Mouse (Mus musculus) frontal cortex, adult (tissue): ENCODE results near the gene Plekhf1.

ENCODE experiments used
- ATAC-seq: cut with Nextera tagmentation; 2 replicates; pipeline ENCODE4 v1.9.2; 2017; ENCODE audit warnings: mild to moderate bottlenecking, moderate library complexity, mixed read lengths; ENCODE audit not compliant: low TSS enrichment

Plekhf1 gene

DNA sequence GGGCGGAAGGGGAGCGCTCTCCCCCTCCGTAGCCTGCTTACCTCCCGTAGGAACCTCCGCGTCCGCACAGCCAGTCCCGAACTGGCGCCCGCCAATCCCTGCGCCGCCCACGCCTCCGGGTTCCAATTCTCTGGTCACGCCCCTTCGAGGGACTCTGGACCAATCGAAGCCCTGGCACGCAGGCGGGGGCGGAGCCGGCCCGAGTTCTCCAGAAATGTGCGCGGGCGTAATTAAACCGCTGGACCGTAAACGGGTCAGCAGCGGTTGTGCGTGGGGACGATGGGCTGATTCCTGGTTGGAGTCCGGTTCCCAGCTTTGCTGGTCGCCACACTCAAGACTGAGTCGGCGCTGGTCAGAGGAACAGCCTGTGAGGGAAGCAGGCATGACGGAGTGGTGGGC is at the start of gene Plekhf1:
Gene Plekhf1 (minus strand): TSS at position 117 of the 399 bp plus-strand sequence.
- peak; percentile 86 for ATAC-seq

DNA sequence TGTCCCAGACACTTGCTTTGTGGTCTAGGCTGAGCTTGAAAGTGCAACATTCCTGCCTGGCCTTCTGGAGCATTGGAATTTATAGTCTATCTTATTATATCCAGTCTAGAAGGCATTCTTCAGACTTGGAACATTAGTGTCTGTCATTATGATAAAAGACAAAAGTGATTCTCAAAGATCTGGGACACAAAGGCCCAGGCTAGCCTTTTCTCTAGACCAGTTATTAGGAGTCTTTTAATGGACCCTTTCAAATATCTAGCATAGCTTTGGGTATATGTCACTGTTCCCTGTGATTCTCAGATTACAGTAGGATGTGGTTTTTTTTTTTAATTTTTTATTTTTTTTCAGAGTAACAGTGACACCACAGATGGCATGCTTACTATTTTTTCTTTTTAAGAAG is 44.7 kb upstream of the Plekhf1 start:
- ATAC-seq, result no peak

DNA sequence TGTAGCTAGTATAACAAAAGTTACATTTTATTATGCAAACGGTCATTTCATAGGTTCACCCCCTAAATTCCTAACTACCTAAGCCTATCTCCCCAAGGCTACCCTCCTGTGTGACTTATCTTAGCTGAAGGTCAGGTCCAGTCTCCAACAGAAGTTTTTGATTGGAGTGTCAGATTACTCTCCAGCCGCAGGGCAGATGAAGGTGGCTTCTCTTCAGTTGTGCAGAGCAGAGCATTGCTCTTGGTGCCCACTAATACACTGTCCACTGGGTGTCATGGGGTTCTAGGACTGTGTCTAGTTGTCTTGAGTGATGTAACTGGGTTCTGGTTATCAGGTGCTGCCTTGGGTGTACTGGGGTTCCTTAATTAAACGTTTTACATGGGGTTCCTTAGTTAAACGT is 44.0 kb upstream of the Plekhf1 start:
- ATAC-seq, result no peak

DNA sequence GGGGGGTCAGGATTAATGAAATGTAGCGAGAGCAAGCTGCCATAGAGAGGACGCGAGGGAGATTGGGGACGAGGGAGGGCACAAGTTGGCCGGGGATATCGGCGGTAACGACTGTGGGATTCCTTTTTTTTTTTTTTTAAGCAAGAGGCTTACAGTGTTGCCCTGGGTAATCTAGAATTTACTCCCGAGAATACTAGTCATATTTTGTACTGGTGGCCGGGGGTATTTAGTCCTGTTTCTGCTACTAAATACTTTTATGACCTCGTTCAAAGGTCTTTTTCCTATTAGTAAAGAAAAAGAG is 43.6 kb upstream of the Plekhf1 start:
- ATAC-seq, result peak; percentile 54; the same call in 1 of the 2 replicates

DNA sequence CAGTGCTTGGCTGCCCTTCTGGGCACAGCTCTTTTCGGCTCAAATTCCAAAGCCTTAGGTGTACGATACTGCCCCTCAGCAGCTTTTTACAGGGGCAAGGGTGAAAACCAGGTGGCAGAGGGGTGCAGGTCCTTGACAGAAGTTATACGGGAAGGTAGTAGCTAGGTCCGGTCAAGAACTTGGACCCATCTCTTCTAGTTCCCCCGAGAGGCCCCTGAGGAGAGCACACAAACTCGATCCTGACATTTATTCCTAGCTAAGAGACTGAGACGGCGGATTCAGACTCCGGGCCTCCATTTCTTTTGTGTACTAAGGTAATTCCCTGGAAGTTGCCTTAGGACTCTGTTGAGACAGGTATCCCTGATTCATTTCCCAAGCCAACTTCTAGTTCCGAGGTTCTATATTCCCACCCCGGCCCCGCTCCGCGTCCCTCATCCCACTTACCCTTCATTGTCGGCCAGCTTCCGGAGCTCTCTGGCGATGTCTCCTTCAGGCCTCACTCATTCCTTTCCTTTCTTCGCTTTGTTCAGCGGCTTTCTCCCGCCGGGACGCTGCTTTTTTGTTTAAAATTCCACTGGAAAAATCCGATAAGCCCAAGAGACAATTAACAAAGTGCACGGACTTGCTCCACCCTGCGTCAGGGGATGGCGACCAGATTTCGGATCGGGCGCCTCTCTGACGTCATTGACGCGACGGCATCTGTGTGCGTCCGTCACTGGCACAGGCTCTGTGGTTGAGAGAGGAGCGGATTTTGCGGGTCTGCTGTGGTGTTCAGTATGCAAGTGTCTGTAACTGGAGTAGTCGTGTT is 43.1 kb upstream of the Plekhf1 start, which contains the start of gene Pop4:
Gene Pop4 (minus strand): TSS at position 721 of the 808 bp plus-strand sequence.
- ATAC-seq, result peak; percentile 98

DNA sequence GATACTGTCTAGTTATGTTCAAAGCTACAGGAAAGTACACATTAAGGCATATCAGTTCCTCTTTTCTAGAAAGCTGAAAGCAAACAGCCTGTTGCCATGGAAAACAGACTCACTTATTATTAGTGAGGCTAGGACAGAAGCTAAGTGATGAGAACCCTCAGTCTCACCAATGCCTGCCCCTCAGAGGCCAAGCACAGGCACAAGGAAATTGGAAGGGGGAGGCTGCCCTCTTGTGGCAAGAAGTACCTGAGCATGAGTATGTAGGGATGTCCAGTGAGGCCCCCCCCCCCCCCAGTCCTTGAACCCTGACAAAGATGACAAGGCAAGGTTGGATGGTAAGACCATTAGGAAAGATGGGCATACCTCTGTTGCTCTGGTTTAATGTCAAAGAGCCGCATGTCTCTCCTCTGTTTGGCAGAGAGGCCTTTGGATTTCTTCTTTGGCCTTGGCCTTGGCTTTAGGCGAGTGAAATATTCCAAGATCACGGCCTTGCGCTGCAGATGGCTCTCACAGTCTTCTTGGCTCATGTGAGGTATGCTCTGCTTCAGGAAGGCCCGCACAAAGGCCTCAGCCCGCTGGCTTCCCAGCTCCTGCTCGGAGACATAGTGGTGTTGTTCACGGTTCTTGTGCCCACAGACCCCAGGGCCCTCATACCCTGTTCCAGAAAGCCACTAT is 39.3 kb upstream of the Plekhf1 start:
- ATAC-seq, result peak; percentile 58; the same call in 1 of the 2 replicates

DNA sequence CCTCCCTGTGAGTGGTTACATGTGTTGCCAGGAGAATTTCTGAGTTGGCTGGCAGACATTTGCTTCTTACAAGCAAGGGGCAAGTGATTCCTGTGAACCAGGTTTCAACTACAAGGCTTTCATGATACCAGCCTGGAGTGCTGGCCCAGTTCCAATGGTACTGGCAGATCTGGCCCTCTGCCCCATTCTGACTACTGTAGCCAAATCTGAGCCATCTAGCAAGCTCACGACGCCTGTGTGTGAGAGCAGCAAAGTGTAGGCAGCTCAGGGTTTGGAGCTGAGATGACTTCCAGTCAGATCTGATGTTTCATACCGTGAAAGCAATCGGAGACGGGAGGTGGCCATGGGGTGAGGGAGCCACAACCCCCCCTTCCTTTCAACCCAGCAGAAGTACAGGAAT is 34.6 kb upstream of the Plekhf1 start:
- peak; percentile 69; the same call in 1 of the 2 replicates for ATAC-seq

DNA sequence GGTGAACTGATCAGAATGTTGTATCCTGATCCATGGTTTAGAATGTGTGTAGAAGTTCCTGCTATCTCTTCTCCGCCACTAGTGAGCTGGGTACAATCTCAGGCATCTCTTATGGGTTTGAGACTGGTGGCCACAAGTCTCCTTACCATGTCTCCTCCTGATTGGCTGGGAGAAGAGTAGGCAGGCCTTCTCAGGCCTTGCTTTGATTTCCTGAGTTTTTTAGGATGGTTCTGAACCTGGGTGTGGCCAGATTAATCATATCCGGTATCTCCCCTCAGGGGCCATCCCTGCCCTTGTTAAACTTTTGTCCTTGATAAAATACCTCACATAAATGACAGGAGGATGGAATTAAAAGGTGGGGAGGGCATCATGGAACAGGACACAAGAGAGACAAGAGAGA is 31.8 kb upstream of the Plekhf1 start:
- ATAC-seq, result no peak

DNA sequence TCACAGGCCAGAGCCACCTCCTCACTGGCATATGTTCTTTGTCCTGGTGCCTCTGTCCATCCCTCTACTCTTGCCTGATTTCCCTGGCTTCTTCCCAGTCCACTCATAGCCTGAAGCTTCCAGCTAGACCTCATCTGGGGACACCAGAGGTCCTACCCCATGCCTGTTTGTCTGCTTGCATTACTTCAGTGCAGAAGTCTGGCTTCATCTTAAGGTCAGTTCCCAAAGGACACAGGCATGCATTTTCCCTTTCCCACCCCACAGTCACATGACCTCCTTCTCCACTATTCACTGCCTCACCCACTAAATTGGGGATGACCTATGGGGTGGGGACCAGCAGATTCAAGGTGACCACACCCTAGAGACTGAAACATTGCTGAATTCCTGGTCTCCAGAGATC is 25.6 kb upstream of the Plekhf1 start:
- no peak for ATAC-seq

DNA sequence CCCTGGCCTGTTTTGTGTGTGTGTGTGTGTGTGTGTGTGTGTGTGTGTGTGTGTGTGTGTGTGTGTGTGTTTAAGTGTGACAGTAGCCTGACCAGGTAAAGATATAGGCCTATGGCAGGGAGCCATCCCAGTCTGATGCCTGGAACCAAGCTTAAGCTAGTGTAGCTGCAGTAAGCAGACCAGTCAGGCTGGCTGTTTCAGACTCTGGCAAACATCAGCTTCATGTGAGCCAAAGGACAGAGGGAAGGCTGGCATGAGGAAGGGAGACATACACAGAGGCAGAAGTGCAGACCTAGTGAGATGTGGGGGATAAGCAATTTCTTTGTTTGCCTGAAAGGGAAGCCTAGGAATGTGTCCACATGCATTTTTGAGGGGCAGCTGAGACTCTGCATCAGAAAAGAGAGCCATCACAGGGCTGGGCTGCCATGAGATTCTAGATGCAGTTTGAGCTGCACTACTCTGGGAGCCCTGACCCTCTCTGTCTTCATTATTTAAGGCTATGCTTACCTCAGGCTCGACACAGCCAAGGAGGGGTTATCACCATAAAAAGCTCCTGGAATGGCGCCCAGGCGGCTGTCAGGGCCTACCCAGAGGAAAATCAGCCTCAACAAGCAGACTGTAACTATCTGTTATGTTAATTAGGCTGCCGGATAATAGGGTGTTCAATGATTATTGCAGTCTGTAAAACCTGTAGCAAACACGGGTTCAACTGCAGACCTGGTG is 23.8 kb upstream of the Plekhf1 start:
- ATAC-seq, result no peak

DNA sequence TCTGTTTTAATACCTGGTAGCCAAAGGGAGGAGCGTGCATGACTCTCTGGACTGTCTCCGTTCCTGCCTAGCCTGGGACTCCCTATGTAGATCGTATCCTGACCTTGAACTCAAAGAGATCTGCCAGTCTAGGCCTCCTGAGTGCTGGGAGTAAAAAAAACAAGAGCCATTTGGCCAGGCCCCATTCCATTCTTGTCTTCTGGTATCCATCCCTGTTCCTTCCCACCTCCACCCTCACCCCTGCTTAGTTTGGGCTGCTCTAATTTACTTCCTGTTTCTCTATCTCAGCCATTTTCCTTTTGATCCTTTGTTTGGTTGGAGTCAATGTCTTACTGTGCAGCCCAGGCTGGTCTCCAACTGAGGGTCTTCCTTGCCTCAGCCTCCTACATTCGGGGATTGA is 14.6 kb upstream of the Plekhf1 start:
- ATAC-seq, result no peak

DNA sequence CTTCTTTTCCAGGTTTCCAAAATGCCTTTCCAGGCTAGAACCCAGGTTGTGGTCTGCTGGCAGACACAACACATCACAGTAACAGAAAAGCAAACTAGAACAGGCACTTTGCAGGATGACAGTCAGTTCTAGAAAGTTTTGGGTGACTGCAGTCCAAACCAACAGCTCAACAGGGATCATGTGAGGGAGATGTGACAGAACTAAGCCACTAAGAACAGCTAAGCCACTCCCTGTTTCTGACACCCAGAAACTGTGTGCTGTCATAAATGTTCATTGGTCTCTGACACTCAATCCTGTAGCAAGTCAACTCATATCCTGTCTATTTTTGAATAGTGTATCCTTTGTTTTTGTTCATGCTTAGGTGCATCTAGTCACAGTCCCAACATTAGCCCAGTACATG is 9.3 kb upstream of the Plekhf1 start:
- ATAC-seq, result no peak

DNA sequence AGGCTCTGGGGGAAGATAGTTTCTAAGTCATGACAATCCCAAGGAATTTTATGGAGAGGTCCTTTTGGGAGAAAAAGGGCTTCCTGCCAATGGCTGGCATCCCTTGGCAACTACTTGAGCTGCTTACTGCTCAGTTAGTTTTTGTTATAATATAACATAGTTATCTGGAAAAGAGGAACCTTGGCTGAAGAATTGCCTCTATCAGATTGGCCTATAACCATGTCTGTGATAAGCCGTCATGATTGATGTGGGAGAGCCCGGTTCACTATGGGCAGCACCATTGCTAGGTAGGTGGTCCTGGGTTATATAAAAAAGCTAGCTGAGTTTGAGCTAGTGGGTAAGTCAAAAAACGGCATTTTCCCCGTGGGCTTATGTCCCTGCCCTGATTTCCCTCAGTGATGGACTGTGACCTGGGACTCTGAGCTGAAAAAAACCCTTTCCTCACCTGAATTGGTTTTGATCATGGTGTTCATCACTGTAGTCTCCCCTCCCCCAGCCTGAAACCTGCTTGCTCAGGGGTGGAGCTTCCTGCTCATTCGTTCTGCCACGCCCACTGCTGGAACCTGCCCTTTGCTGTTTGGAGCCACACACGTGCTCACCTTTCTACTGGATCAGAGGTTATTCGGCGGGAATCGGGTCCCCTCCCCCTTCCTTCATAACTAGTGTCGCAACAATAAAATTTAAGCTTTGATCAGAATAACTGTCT is 8.7 kb upstream of the Plekhf1 start:
- no peak for ATAC-seq

DNA sequence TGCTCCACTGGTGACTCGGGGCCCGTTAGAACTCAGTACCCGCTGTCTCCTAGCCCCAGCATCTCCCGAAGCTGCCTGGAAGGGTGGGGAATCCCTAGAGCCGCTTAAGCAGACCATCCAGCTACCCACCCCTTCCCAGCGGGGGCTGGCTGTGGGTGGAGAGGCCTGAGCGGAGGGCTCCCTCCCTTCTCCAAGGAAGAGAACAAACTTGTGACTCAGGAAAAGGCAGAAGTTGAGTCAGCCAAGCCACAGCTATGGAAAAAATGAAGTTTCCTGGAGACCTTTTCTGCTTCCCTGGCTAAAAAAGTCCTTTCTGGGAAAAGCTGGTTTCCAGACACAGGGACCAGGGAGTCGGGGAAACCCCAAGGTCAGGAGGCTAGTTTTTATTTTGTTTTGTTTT is 2.5 kb upstream of the Plekhf1 start:
- ATAC-seq, result no peak

DNA sequence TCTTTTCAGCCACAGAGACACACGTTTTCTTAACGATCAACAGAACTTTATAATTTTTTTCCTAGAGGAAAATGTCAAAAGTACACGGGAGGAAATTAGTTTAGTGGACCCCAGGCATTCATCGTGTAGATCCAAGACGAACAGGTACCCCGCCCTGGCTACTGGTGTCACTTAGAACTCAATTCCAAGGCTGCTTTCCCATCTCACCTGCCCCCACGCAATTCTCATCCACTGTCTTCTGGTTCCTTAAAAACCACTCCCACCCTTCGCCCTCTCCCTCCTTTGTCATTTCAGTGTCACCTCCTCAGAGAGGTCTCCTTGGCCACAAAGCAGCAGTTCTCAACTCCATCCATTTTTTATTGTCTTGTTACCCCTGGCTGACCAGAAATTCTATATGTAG is 513 bp upstream of the Plekhf1 start:
- ATAC-seq, result no peak

DNA sequence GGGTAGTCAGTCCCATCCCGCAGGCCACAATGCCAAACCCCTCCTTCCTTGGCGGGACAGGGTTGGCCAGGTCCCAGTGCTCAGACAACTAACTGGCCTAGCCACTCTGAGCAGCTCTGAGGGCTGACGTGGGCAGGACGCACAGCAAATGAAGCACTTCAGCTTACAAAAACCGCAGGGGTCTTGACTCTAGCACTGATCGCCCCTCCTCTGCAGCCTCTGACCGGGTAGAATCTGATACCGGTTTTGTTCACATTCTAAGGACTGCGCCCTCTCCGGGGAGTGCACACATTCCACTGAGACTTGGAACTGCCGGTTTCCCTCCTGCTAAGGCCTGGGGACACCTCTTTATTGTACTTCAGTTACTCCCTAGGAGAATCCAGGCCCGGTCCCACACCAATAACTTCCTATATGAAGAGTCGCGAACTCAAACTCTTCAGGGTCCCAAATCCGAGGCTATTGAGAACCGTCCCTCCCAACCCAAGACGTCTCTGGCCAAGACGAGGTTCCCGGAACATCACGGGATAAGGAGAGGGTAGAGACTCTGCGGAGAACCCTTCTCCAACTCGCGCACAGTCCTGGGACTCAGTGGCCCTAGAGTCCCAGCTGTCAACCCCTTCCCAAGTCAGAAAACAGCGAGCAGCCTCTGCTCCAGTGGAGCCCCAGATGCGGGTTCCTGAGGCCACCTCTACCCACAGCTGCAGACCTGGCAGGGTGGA is 476 bp downstream of the Plekhf1 start:
- ATAC-seq, result peak; percentile 64; the same call in 1 of the 2 replicates

DNA sequence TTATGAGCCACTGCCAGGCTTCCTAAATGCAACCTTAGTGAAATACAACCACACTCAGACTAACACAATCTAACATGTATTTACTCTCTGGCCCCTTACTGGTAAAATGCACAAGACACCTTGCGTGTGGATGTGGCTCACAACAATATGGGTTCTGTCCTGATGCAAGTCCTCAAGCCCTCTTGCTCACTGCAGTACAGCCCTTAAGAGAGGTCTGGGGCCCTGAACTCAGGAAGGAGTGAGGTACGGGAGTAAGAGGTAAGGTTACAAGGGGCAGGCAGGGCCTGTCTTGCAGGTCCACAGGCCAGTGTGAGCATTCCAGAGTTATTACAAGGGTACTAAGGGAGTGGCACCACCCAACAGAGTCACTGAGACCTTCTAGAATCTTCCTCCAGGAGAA is 1.6 kb downstream of the Plekhf1 start:
- no peak for ATAC-seq

DNA sequence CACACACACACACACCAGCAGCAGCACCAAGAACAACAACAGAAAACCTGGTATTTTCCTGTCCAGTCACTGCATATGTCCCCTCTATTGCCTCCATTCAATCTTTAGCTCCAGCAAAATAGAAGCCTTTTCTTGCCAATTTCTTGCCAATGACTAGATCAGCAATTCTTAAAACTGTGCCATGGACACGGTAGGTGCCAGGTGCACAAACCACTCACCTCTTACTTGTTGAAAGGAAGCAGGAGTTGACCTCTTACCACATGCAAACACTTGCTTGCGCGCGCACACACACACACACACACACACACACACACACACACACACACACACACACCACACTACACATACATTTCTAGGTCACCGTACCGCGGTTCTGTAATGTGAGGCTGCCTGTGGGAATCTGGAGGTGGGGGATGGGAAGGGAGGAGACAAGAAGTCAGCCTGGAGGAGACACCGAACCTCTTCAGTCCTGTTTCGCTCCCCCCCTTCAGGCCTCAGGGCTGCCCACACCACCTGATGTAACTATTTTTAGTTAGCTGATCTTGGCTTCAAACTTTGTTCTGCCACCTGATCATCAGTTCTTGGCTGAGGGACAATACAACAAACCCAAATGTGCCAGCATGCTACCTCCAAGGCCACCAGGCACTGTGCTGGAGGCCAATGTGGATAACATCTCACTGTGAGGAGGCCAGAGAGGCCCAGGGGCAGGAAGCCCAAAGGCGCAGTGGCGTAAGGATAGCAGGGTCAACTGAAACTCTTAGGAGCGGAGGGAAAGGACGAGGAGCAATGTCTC is 3.0 kb downstream of the Plekhf1 start:
- ATAC-seq, result no peak

DNA sequence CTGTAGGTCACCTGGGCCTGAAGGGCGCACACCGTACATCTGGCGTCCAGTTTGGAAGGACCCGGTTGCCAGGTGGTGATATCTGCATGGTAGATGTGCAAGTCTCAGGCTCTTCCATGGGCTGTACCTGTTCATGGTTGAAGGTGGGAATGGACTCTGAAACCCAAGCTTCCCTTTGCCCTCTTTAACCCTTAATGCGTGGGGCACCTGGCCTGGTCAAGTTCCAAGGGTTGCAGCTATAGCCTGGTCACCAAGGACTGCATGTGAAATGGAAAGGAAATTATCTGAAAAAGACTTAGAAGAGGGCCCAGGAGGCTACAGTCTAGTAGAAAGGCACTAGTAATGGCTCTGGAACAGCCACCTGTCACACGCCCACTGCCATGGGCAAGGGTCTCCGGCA is 7.0 kb downstream of the Plekhf1 start:
- no peak for ATAC-seq

DNA sequence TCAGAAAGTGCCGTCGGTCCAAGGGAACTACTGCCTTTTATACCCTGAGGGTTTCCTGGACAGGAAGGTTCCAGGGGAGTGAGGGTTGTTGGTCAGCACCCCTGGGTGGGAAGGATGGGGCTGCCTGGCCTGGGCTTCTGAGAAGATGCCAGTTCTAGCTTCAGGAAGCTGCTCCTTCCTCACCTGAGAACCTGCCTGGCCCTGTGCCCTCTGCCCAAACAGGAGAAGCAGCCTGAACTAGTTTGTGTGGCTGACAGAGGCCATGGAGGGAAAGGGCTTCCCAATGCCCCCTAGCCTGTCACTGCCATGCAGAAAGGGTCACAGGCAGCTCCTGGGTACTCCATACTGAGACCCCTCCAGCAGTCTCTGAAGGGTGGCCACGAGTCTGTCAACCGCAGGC is 8.3 kb downstream of the Plekhf1 start:
- no peak for ATAC-seq
